Mouse (Mus musculus) cerebellum, adult 2 months (tissue): ENCODE measurements around the gene Tedc1. TPM values are rescaled to one million over a fixed set of nuclear protein-coding genes. Genes with fewer than 3 reads are reported as not detected.

Experiments used
- DNase-seq, 2 experiments: peaks; one replicate each; pipeline ENCODE4 v3.0.0; 2021
- H3K27ac ChIP-seq: fragments of 200-500 bp; 2 replicates; pipeline ENCODE4 v1.5.1; 2012; ENCODE audit warnings: low read length, control low read depth, inconsistent platforms; ENCODE audit not compliant: insufficient read depth
- H3K27me3 ChIP-seq: fragments of 200-500 bp; 2 replicates; pipeline ENCODE4 v1.6.1; 2012; ENCODE audit warnings: inconsistent platforms, mild to moderate bottlenecking, low read length, moderate library complexity; ENCODE audit not compliant: control insufficient read depth, insufficient read depth
- H3K4me1 ChIP-seq: fragments of 200-500 bp; 2 replicates; pipeline ENCODE4 v1.6.1; 2011; ENCODE audit warnings: low read length; ENCODE audit not compliant: control insufficient read depth, insufficient read depth
- H3K4me3 ChIP-seq: fragments of 200-500 bp; replicated peaks from 2 replicates; pipeline ENCODE3; 2011; ENCODE audit warnings: mild to moderate bottlenecking, low read depth, low read length, control low read depth; ENCODE audit not compliant: insufficient read depth
- CTCF ChIP-seq: fragments of 200-500 bp; IDR thresholded peaks from 2 replicates; pipeline ENCODE4 v1.5.1; 2011; ENCODE audit warnings: low read depth, mild to moderate bottlenecking, control low read depth, low read length, moderate library complexity, borderline replicate concordance; ENCODE audit not compliant: insufficient read depth
- POLR2A ChIP-seq: fragments of 200-500 bp; IDR thresholded peaks from 2 replicates; pipeline ENCODE4 v1.6.1; 2011; ENCODE audit warnings: low read length, control low read depth, borderline replicate concordance; ENCODE audit not compliant: insufficient read depth
- WGBS: fragments of 180-500 bp; shearing (Covaris S2); methylation state at CpG from one replicate; pipeline ENCODE4 v1.1.7; 2018; 5-methylcytosine and 5-hydroxymethylcytosine counted together
- polyA plus RNA-seq: library from polyadenylated mRNA; depleted of rRNA; stranded (reverse); fragments of >200 nt; gene quantifications from 2 replicates; pipeline ENCODE4 v1.2.3, GENCODE M21; 2012; rRNA removed

The Tedc1 gene
- polyA plus RNA-seq, 1 experiment = 1.6 TPM

GRCm38 (mm10) chr12:113212326-113212924, 56.2 kb downstream of the Tedc1 start:
- no peak overlapping the region for H3K4me3 ChIP-seq
- H3K27ac ChIP-seq = no peak overlapping the region
- 90% methylated on average over 10 of the region's 10 CpGs for WGBS
- no peak for DNase-seq
- H3K27me3 ChIP-seq = no peaks in the 10 kb centered on the region
- H3K4me1 ChIP-seq = no peaks in the 10 kb centered on the region
- TF ChIP-seq POLR2A (no peak), CTCF (no peak)

DNA sequence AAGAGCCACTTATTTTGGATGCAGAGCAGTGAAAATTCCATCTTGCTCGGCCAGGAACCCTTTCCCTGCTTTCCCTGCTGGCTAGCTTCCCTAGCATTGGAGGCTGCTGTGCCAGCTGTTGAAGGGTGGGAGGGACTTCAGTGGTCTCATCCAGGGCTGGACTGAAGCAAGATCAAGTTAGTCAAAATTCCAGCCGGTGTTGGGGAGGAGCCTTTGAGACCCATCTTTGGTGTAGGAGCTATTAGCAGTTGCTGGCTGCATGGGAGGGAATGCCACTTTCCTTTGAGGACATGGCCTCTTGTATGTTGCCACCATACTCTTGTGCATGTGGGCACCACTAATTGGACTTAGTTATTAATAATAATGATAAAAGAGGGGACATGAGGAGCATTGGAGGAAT, 57.0 kb downstream of the Tedc1 start:
- Histone ChIP-seq H3K27me3 (no peaks in the 10 kb centered on the region), H3K27ac (no peak overlapping the region), H3K4me1 (no peaks in the 10 kb centered on the region), H3K4me3 (no peak overlapping the region)
- TF ChIP-seq POLR2A = no peak
- no peak for DNase-seq
- WGBS = 58% methylated on average over 2 of the region's 2 CpGs

DNA sequence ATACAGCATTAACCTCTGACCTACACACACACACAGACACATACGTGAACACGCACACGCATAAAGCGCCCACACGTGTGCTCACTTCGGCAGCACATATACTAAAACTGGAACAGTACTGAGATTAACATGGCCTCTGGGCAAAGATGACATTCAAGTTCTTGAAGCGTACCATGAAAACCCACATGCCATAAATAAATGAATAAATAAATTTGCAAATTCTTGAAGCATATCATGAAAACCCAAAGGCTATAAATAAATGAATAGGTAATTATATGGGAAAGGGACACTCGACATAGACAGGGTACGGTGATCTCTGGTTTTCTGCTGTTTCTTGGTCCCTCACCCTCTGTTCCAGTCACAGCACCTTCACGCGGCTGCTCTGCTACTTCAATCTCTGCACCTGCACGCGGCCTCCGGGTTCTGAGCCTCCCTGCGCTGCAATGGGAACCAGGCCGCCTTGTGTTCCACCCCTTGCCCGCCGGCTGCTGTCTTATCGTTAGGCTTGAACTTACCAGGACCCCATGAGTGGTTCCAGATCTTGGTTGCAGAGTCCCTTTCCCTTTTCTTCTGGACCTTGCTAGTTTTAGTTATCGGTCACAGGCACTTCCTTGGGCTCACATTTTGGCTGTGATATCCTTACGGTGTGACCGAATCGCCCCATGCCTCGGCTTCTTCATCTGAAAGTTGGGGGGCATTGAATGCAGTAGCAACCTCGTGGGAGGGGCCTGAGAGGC, 58.0 kb downstream of the Tedc1 start:
- Histone ChIP-seq H3K4me3 (no peak overlapping the region), H3K27ac (no peak overlapping the region), H3K4me1 (no peaks in the 10 kb centered on the region), H3K27me3 (no peaks in the 10 kb centered on the region)
- WGBS = 85% methylated on average over 25 of the region's 25 CpGs
- DNase-seq = no peak
- TF ChIP-seq CTCF (no peak), POLR2A (no peak)

- TF ChIP-seq CTCF (no peak), POLR2A (no peak)
- DNase-seq = no peak
- no peaks in the 10 kb centered on the region for H3K27me3 ChIP-seq
- H3K4me1 ChIP-seq = no peaks in the 10 kb centered on the region
- WGBS = 85% methylated on average over 16 of the region's 16 CpGs
- H3K4me3 ChIP-seq = no peak overlapping the region
- no peak overlapping the region for H3K27ac ChIP-seq
Measured at GRCm38 (mm10) chr12:113214972-113215666, 58.9 kb downstream of the Tedc1 start.

Other genes starting within 250 kb of the Tedc1 start
- 23.0 and 24.4 TPM in 2 replicates for gene Jag2, start 226.6 kb upstream of the Tedc1 start, polyA plus RNA-seq
- 23.8 and 24.2 TPM in 2 replicates for gene Nudt14, start 214.3 kb upstream of the Tedc1 start, polyA plus RNA-seq
- 61.6 and 68.6 TPM in 2 replicates for gene Btbd6, start 179.9 kb upstream of the Tedc1 start, polyA plus RNA-seq
- 52.0 and 52.4 TPM in 2 replicates for gene Brf1, start 155.7 kb upstream of the Tedc1 start, polyA plus RNA-seq
- 136 and 151 TPM in 2 replicates for gene Pacs2, start 141.9 kb upstream of the Tedc1 start, polyA plus RNA-seq
- 0.25 and 0.30 TPM in 2 replicates for gene Tex22, start 81.9 kb upstream of the Tedc1 start, polyA plus RNA-seq
- 60.4 and 61.4 TPM in 2 replicates for gene Mta1, start 58.1 kb upstream of the Tedc1 start, polyA plus RNA-seq
- gene Crip2, start 16.2 kb upstream of the Tedc1 start, polyA plus RNA-seq = 66.2 and 67.0 TPM in 2 replicates
- gene Crip1, start 10.1 kb upstream of the Tedc1 start, polyA plus RNA-seq = 44.5 and 55.5 TPM in 2 replicates
- gene Tmem121, start 29.5 kb downstream of the Tedc1 start, polyA plus RNA-seq = 30.9 and 31.3 TPM in 2 replicates